Mouse (Mus musculus): ENCODE results near the gene Akap9. TPM values are rescaled to one million over a fixed set of nuclear protein-coding genes. Genes with fewer than 3 reads are reported as not detected.
"Not testable (repeated sequence)": the region's sequence is repeated elsewhere in the genome, so short reads cannot be mapped to it uniquely, and the experiment has no call there.

Gene Akap9
- polyA plus RNA-seq, 1 experiment from 2014 or later, result 40.8 TPM

- TF ChIP-seq EP300 (IDR thresholded peaks at IDR 0.05; ENCODE audit: low read depth) (no peak), CTCF (IDR thresholded peaks at IDR 0.05; ENCODE audit: low read depth) (no peak)
- 74% methylated on average over 10 of the region's 10 CpGs for WGBS (ENCODE audit: insufficient replicate concordance)
Measured at GRCm38 (mm10) chr5:4008266-4008665, 80.4 kb downstream of the Akap9 start.

GRCm38 (mm10) chr5:4009540-4009939, 81.7 kb downstream of the Akap9 start:
- no peak for ATAC-seq
- peaks cover 32% of the 10 kb centered on the region for H3K36me3 ChIP-seq (replicated peaks; ENCODE audit: insufficient read depth, low read length)
- WGBS (ENCODE audit: insufficient replicate concordance), result 88% methylated on average over 6 of the region's 6 CpGs
- no peak for TF ChIP-seq EP300 (IDR thresholded peaks at IDR 0.05; ENCODE audit: low read depth)
- TF ChIP-seq CTCF (IDR thresholded peaks at IDR 0.05; ENCODE audit: low read depth), result no peak
- H3K9ac ChIP-seq (replicated peaks), result no peak overlapping the region
- H3K4me1 ChIP-seq (ENCODE audit: insufficient read depth), result no peaks in the 10 kb centered on the region
- H3K27ac ChIP-seq (ENCODE audit: low read depth), result no peak overlapping the region
- H3K4me2 ChIP-seq (ENCODE audit: low read depth, low read length), result no peak overlapping the region
- no peaks in the 10 kb centered on the region for H3K27me3 ChIP-seq (ENCODE audit: insufficient read depth, low read length)
- H3K9me3 ChIP-seq (ENCODE audit: low read length), result no peaks in the 10 kb centered on the region
- DNase-seq, result no peak
- no peak overlapping the region for H3K4me3 ChIP-seq (ENCODE audit: low read depth, low read length)

More at GRCm38 (mm10) chr5:4008266-4008665, 80.4 kb downstream of the Akap9 start:
- H3K9ac ChIP-seq (replicated peaks), result no peak overlapping the region
- H3K4me2 ChIP-seq (ENCODE audit: low read depth, low read length), result no peak overlapping the region
- ATAC-seq (no peak), DNase-seq (no peak)
- no peaks in the 10 kb centered on the region for H3K9me3 ChIP-seq (ENCODE audit: low read length)
- peaks cover 25% of the 10 kb centered on the region for H3K36me3 ChIP-seq (replicated peaks; ENCODE audit: insufficient read depth, low read length)
- no peak overlapping the region for H3K4me3 ChIP-seq (ENCODE audit: low read depth, low read length)
- H3K27me3 ChIP-seq (ENCODE audit: insufficient read depth, low read length), result no peaks in the 10 kb centered on the region
- no peaks in the 10 kb centered on the region for H3K4me1 ChIP-seq (ENCODE audit: insufficient read depth)
- no peak overlapping the region for H3K27ac ChIP-seq (ENCODE audit: low read depth)

GRCm38 (mm10) chr5:4017646-4018045, 89.8 kb downstream of the Akap9 start:
- H3K36me3 ChIP-seq (replicated peaks; ENCODE audit: insufficient read depth, low read length), result peaks cover 18% of the 10 kb centered on the region
- WGBS (ENCODE audit: insufficient replicate concordance), result 76% methylated on average over 1 of the region's 1 CpGs

GRCm38 (mm10) chr5:4019377-4019776, 91.5 kb downstream of the Akap9 start:
- H3K9ac ChIP-seq (replicated peaks), result no peak overlapping the region
- 68% methylated on average over 4 of the region's 4 CpGs for WGBS (ENCODE audit: insufficient replicate concordance)
- TF ChIP-seq CTCF (IDR thresholded peaks at IDR 0.05; ENCODE audit: low read depth) (no peak), EP300 (IDR thresholded peaks at IDR 0.05; ENCODE audit: low read depth) (no peak)
- peaks cover 5% of the 10 kb centered on the region; the same call in 1 of the 2 replicates for H3K36me3 ChIP-seq (replicated peaks; ENCODE audit: insufficient read depth, low read length)
- DNase-seq, result no peak
- H3K4me2 ChIP-seq (ENCODE audit: low read depth, low read length), result no peak overlapping the region
- peak overlapping the region; percentile 57 for H3K27ac ChIP-seq (ENCODE audit: low read depth)
- H3K4me1 ChIP-seq (ENCODE audit: insufficient read depth), result no peaks in the 10 kb centered on the region; the same call in 1 of the 2 replicates
- ATAC-seq, result peak; percentile 83
- no peaks in the 10 kb centered on the region for H3K9me3 ChIP-seq (ENCODE audit: low read length)
- H3K27me3 ChIP-seq (ENCODE audit: insufficient read depth, low read length), result no peaks in the 10 kb centered on the region
- no peak overlapping the region for H3K4me3 ChIP-seq (ENCODE audit: low read depth, low read length)

More at GRCm38 (mm10) chr5:4017646-4018045, 89.8 kb downstream of the Akap9 start:
- H3K9ac ChIP-seq (replicated peaks); ATAC-seq; H3K9me3 ChIP-seq (ENCODE audit: low read length); H3K4me2 ChIP-seq (ENCODE audit: low read depth, low read length); H3K4me3 ChIP-seq (ENCODE audit: low read depth, low read length); DNase-seq; H3K4me1 ChIP-seq (ENCODE audit: insufficient read depth); H3K27me3 ChIP-seq (ENCODE audit: insufficient read depth, low read length); H3K27ac ChIP-seq (ENCODE audit: low read depth): not testable (repeated sequence)

- Histone ChIP-seq H3K27ac (ENCODE audit: low read depth) (peak overlapping the region; percentile 57; the same call in 1 of the 2 replicates), H3K4me2 (ENCODE audit: low read depth, low read length) (no peak overlapping the region)
- 79% methylated on average over 1 of the region's 1 CpGs for WGBS (ENCODE audit: insufficient replicate concordance)
Measured at GRCm38 (mm10) chr5:4020018-4020417, 92.2 kb downstream of the Akap9 start.

GRCm38 (mm10) chr5:4023186-4023585, 95.3 kb downstream of the Akap9 start:
- Histone ChIP-seq H3K4me1 (ENCODE audit: insufficient read depth) (no peaks in the 10 kb centered on the region; the same call in 1 of the 2 replicates), H3K27me3 (ENCODE audit: insufficient read depth, low read length) (no peaks in the 10 kb centered on the region), H3K9me3 (ENCODE audit: low read length) (no peaks in the 10 kb centered on the region), H3K9ac (replicated peaks) (no peak overlapping the region), H3K27ac (ENCODE audit: low read depth) (no peak overlapping the region), H3K4me3 (ENCODE audit: low read depth, low read length) (no peak overlapping the region), H3K4me2 (ENCODE audit: low read depth, low read length) (no peak overlapping the region), H3K36me3 (replicated peaks; ENCODE audit: insufficient read depth, low read length) (no peaks in the 10 kb centered on the region)
- TF ChIP-seq EP300 (IDR thresholded peaks at IDR 0.05; ENCODE audit: low read depth) (no peak), CTCF (IDR thresholded peaks at IDR 0.05; ENCODE audit: low read depth) (no peak)
- ATAC-seq (no peak), DNase-seq (no peak)
- 81% methylated on average over 13 of the region's 13 CpGs for WGBS (ENCODE audit: insufficient replicate concordance)

More at GRCm38 (mm10) chr5:4020018-4020417, 92.2 kb downstream of the Akap9 start:
- ATAC-seq (no peak), DNase-seq (no peak)
- no peak for TF ChIP-seq EP300 (IDR thresholded peaks at IDR 0.05; ENCODE audit: low read depth)
- Histone ChIP-seq H3K36me3 (replicated peaks; ENCODE audit: insufficient read depth, low read length) (peaks cover 5% of the 10 kb centered on the region; the same call in 1 of the 2 replicates), H3K4me1 (ENCODE audit: insufficient read depth) (no peaks in the 10 kb centered on the region; the same call in 1 of the 2 replicates), H3K9me3 (ENCODE audit: low read length) (no peaks in the 10 kb centered on the region), H3K4me3 (ENCODE audit: low read depth, low read length) (no peak overlapping the region), H3K27me3 (ENCODE audit: insufficient read depth, low read length) (no peaks in the 10 kb centered on the region), H3K9ac (replicated peaks) (no peak overlapping the region)

Measured in liver, postnatal 0 days (tissue).